Mouse (Mus musculus): ENCODE data around the gene Scn8a.

The Scn8a gene

GRCm38 (mm10) chr15:100960958-100961357, 91.3 kb downstream of the Scn8a start:
- no peak for DNase-seq

GRCm38 (mm10) chr15:100961561-100961960, 91.9 kb downstream of the Scn8a start:
- peak; percentile 62 for DNase-seq

DNA sequence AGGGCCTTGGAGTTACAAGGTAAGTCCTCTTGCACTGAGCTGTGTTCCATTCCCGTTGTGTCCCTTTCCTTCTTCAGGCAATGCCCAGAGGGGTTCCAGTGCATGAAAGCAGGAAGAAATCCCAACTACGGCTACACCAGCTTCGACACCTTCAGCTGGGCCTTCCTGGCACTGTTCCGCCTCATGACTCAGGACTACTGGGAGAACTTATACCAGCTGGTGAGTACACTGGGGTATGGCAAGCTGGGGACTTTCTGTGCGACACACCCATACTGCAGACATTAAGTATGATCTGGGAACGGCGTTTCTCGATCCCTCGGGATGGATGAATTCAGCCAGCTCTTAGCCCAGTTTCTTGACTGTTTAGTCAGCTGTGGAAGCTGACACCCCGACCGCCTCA, 101.8 kb downstream of the Scn8a start:
- no peak for DNase-seq

DNA sequence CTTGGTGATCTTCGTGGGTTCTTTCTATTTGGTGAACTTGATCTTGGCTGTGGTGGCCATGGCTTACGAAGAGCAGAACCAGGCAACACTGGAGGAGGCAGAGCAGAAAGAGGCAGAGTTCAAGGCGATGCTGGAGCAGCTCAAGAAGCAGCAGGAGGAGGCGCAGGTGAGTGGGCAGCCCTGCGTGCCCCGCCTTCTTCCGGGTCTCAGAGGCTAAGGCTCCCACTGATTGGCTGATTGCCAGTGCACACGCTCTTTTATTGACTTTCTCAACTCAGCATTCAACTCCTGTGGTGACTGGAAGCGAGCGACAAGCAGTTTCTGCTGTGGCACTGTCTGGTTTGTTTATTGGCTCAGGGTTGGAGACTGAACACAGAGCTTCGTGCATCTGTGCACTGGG, 103.1 kb downstream of the Scn8a start:
- DNase-seq, result no peak

GRCm38 (mm10) chr15:100974679-100975078, 105.0 kb downstream of the Scn8a start:
- peak; percentile 59 for DNase-seq

DNA sequence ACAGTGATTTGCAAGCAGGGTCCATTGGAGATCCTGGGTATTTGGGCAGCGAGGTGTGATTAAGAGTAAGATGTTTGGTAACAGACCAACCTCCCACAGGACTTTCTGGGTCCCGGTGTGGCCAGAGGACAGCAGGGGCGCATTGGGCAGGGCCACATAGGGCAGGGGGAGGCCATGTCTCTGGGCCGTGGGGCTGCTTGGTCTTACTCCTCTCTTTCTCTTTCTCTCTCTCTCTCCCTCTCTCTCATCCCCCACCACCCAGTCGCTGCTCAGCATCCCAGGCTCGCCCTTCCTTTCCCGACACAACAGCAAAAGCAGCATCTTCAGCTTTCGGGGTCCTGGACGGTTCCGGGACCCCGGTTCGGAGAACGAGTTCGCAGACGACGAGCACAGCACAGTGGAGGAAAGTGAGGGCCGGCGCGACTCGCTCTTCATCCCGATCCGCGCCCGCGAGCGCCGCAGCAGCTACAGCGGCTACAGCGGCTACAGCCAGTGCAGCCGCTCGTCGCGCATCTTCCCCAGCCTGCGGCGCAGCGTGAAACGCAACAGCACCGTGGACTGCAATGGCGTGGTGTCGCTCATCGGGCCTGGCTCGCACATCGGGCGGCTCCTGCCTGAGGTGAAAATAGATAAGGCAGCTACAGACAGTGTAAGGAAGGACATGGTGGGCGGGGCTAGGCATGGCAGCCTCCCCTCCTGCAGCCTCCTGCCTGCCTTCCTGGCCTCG, 113.9 kb downstream of the Scn8a start:
- no peak for DNase-seq

GRCm38 (mm10) chr15:100984154-100984893, 114.7 kb downstream of the Scn8a start:
- DNase-seq, result no peak

DNA sequence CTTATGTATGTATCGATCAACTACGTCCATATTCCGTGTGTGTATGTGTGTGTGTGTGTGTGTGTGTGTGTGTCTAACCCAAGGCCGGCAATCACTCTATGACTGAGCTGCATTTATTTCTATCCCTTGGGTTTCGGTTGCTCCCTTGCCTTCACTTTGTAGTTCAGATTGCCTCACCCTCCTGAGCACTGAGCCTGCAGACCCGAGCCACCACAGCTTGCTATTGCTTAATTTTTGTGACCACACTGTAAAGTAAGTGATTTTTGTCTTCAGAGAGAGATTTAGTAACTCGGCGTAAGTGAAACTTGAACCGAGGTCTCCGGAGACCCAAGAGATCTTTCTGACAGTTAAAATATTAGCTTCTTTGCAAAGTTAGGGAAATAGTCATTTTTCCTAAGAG, 116.8 kb downstream of the Scn8a start:
- DNase-seq, result no peak

DNA sequence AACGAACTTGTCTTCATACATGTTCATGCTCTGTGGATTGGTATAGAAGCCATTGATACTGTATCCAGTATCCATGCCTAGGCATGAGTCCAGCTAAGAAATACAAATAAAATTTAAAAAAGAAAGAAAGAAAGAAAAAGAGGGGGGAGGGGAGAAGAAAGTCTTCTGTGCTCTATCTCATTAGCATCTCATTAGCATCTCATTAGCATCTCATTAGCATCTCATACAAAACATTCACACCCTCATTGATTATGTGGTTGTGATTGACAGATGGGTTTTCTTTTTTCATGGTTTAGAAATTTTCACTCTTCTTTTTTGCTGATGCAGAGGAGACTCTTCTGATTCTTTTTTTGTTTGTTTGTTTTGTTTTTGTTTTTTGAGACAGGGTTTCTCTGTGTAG, 117.4 kb downstream of the Scn8a start:
- no peak for DNase-seq

DNA sequence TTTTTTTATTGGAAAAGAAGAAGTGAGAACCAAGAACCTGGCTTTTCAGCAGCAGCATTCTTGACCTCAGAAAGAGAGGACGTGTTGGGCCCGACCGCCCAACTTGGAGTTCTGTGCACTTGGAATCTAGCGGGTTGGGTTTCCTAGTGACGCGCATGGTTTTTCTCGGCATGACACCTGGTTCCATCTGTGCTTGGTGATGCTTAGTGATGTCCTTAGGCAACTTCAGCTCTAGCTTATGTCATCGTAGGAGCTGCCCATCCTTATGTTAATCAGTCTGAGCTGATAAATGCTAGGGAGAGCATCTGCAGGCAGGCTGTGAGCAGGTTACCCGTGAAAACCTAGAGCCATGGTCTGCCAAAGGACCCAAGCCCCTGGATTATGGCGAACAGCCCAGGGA, 120.6 kb downstream of the Scn8a start:
- DNase-seq, result peak; percentile 42

DNA sequence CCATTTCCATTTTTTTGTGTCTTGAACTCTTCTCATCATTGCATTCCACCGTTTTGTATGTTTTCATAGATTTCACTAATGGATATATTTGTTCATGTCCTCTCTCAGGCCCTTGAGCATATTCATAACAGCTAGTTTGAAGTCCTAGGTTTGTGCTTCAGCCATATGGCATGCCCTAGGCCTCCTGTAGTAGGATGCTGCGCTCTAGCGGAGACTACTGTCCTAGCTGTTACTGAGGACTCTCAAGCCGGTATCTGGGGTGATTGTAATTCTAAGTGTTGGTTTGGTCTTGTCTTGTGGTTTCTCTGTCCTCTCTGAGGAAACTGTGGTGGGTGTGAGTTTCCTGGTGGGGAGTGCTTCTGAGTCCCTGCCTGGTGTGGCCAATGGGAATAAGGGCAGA, 127.4 kb downstream of the Scn8a start:
- DNase-seq, result peak; percentile 78

DNA sequence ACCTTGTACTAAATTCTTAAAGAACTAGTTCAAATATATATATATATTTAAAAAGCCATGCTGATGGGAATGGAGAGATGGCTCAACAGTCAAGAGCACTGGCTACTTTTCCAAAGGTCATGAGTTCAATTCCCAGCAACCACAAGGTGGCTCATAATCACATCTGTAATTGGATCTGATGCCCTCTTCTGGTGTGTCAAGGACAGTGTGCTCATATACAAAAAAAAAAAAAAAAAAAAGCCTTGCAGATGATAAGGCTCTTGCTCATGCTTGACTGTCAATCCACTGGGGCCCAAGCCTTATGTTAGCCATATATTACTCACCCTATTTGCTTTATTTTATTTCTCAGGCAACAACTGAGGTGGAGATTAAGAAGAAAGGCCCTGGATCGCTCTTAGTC, 132.0 kb downstream of the Scn8a start:
- DNase-seq, result no peak

- DNase-seq, result no peak
Observed at GRCm38 (mm10) chr15:101002466-101002865, 132.8 kb downstream of the Scn8a start.

GRCm38 (mm10) chr15:101004538-101004937, 134.9 kb downstream of the Scn8a start:
- DNase-seq, result no peak

DNA sequence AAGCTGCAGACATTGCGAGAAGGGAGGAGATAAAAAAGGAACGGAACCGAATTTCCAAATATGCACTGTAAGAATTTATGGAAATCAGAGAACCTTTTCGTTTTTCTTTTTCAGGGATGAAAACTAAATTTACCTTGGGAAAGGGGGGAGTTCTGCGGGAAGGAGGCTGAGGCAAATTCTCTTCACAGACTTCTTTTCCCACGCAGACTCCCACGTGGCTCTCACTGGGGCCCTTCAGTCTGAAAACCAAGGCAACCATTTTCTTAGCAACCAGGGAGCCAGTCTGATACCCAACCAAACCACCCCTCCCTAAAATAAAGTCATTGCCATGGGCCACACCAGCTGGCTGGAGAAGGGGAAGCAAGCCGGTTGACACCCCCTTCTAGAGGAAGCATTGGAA, 136.1 kb downstream of the Scn8a start:
- no peak for DNase-seq

GRCm38 (mm10) chr15:101006251-101007040, 136.8 kb downstream of the Scn8a start:
- DNase-seq, result no peak

- DNase-seq, result no peak
Observed at GRCm38 (mm10) chr15:101007236-101007635, 137.6 kb downstream of the Scn8a start.

- DNase-seq, result no peak
Observed at GRCm38 (mm10) chr15:101008386-101009010, 138.8 kb downstream of the Scn8a start.

- DNase-seq, result no peak
Observed at GRCm38 (mm10) chr15:101011352-101011751, 141.7 kb downstream of the Scn8a start.

GRCm38 (mm10) chr15:101028960-101029359, 159.3 kb downstream of the Scn8a start:
- no peak for DNase-seq

GRCm38 (mm10) chr15:101039651-101040050, 170.0 kb downstream of the Scn8a start:
- DNase-seq, result no peak

DNA sequence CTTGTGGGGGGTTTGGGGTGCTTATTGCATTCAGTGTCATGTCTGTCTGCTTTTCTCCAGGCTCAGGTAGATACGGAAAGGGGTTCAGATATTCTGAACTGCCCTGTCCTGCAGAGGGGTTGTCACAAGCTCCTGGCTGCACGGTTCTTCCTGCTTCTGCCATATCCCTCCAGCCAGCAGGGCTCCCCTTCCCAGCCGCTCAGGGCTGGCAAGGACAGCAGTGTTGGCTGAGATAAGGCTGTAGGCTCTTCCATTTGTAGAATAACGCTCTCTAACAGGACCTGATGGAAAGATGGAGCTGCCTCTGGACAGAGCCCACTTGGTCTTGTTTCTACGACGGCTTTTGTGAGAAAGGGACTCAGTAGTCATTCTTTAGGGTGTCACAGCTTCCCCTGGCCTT, 172.3 kb downstream of the Scn8a start:
- no peak for DNase-seq

- peak; percentile 75 for DNase-seq
Observed at GRCm38 (mm10) chr15:101042613-101043012, 173.0 kb downstream of the Scn8a start.
